Mouse (Mus musculus) gastrocnemius, postnatal 14 days (tissue): ENCODE data around the gene Rad51d. TPM values are rescaled to one million over a fixed set of nuclear protein-coding genes. Genes with fewer than 3 reads are reported as not detected.

Source experiments
- DNase-seq: peaks from one replicate; pipeline ENCODE4 v3.0.0; 2021; ENCODE audit warnings: mixed read lengths
- intact Hi-C: fragments of 180-260 bp; cut with DNase I; formaldehyde crosslinking; loops from one replicate; pipeline ENCODE4 v1.15.1; 2025; ENCODE audit warnings: low total_unique reads
- total RNA-seq, 2 experiments: library from RNA; stranded (reverse); gene quantifications; 2 replicates each; pipeline ENCODE4 v1.2.3; 2021

Rad51d gene
- total RNA-seq, 2 experiments from 2014 or later = 5.3 to 5.7 TPM

DNA sequence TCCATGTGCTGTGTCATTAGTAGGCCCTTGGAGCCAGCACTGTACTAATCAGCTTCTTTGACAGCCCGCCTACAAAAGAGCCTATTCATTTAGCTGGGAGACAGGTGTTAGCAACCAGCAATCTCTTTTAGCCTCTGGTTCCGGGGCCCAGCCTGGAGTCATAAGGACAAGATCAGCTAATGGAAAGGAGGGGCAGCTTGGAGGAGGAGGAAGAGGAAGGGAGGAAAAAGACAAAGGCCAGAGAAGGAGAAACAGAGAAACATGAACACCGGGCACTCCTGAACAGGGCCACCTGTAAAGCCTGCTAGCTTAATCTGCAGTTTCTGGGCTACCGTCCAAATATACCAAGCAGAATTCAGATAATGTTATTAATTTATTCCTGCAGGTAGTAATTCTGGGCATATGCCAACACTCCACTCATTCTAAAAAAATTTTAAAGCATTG, 26.9 kb downstream of the Rad51d start:
- no peak for DNase-seq
- intact Hi-C loops = no loop called here

- intact Hi-C loops = no loop called here
- no peak for DNase-seq
Measured at GRCm38 (mm10) chr11:82863059-82863458, 27.4 kb downstream of the Rad51d start.

DNA sequence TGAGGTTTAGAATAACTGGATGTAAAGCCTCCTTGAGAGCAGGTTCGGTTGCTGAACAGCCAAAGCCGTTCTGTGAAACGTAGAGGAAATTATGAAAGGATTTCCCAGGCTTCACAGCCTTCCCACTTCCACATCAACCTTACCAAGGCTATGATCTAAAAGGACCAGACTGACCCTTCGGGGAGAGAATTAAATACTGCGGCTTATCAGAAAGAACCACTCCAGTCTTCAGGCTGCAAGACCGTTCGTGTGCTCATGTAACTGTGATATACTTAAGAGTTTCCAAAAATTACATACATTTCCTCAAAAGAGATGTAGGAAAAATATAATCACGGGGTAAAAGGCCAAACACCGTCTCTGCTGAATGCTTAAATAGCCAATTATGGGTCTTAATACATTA, 27.8 kb downstream of the Rad51d start:
- no peak for DNase-seq

DNA sequence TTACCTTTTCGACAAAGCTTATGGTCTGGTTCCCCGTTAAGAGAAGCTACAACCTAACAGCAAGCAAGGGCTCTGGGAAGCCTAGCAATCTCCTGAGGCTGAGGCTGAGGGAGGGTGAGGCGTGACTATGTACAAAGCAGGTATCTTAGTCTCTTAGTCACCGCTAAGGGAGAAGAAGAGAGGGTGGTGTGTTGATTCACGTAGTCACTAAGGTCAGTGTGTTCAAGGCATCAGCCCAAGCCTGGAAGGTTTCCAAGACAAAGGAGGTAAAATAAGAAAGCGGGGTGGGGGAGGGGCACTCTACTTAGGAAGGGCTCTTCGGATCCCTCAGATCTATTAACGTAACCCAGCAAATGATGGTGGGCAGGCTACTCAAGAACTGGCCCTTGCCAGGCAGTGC, 28.9 kb downstream of the Rad51d start:
- no peak for DNase-seq
- intact Hi-C loops = no loop called here

More for the DNA sequence above, 27.8 kb downstream of the Rad51d start:
- intact Hi-C loops = no loop called here

- intact Hi-C loops = no loop called here
- no peak for DNase-seq
Measured at GRCm38 (mm10) chr11:82860759-82861158, 29.7 kb downstream of the Rad51d start.

DNA sequence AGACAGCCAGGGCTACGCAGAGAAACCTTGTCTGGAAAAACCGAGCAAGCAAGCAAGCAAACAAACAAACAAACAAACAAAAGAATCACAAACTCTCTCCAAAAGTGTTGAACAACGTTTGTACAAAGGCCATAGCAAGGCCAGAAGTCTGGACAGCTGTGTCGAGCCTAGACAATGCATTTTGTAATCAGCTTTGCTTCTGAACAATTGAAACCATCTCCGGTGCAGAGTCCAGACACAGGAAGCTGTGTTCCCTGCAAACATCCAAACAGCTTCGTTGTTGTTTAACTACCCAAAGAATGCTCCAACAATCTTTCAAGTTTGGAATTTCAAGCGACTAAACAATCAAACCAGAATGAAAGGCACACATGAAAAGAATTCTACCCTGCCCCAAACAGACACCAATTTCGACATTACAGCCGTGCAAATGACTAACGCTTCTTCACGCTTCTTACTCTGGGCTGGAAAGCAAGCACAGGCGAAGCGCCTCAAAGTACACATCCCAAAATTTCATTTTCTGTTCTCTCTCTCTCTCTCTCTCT, 33.0 kb downstream of the Rad51d start:
- intact Hi-C loops = no loop called here

GRCm38 (mm10) chr11:82856032-82856431, 34.4 kb downstream of the Rad51d start:
- intact Hi-C loops = no loop called here
- peak; percentile 19 for DNase-seq

More for the DNA sequence above, 33.0 kb downstream of the Rad51d start:
- DNase-seq = no peak

DNA sequence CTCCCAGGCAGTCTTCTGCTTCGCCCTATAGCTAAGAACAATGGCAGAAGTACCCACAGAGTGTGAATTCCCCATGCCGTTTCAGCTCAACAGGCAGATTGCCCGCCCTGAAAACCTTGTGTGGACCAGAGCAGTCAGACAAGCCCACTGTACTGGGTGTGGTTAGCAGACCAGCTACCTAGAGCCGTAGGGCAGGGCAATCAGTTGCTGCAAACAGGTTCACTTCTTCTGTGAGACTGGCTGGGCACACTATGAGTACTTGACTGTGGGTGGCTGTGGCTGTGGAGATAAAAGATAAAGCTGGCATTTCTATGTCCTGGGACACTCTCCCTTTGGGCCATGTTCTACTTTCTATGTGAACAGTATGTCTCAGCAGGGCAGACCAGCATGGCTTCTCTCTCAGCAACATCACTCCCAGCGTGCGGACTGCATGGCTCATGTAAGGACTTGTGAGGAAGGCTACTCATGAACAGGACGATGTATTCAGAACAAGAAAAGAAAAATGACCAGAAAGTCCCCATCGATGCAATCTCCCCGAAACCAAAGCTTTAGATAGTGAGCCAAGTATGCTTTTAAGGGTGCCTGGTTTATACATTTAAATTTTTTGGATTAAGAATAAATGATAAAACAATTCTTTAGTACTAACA, 35.0 kb downstream of the Rad51d start:
- no peak for DNase-seq
- intact Hi-C loops = no loop called here

DNA sequence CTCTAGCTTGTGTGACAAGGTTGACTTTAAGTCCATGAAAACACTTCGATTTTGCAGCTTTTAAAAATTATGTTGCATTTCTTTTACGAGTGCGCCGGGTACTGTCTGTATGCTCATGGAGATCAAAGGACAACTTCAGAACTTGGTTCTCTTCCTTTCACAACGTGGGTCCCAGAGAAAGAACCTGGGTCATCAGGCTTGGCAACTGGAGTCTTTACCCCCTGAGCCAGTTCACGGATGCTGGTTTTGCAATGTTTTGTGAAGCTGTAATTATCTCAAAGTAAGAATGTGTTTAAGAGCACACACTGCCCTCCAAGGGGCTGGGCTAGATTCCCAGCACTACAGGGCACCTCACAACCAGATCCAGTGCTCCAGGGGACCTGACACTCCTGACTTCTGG, 36.3 kb downstream of the Rad51d start:
- no peak for DNase-seq
- intact Hi-C loops = no loop called here

- no peak for DNase-seq
- intact Hi-C loops = no loop called here
Measured at GRCm38 (mm10) chr11:82852958-82853357, 37.5 kb downstream of the Rad51d start.

GRCm38 (mm10) chr11:82852540-82852939, 37.9 kb downstream of the Rad51d start:
- DNase-seq = no peak
- intact Hi-C loops = no loop called here

DNA sequence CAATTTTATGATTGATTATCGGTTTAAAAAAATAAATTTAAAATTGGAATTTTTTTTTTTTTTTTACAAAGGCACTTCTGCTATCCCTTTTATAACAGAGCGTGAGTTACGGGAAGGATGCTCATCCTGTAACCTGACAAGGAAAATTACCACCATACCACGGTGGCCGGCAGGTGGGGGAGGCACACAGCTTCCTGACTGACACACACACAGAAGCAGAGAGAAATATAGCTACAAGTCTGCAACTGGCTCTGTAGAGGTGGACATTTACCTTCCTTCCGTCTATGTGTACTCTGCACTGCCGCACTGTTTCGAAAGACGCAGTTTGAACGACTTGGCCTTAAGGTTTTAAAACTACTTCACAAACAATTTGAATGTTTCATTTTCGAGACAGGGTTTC, 38.3 kb downstream of the Rad51d start:
- DNase-seq = no peak
- intact Hi-C loops = no loop called here

- no peak for DNase-seq
- intact Hi-C loops = no loop called here
Measured at GRCm38 (mm10) chr11:82850259-82850658, 40.2 kb downstream of the Rad51d start.

GRCm38 (mm10) chr11:82847571-82848000, 42.8 kb downstream of the Rad51d start:
- no peak for DNase-seq
- intact Hi-C loops = no loop called here

DNA sequence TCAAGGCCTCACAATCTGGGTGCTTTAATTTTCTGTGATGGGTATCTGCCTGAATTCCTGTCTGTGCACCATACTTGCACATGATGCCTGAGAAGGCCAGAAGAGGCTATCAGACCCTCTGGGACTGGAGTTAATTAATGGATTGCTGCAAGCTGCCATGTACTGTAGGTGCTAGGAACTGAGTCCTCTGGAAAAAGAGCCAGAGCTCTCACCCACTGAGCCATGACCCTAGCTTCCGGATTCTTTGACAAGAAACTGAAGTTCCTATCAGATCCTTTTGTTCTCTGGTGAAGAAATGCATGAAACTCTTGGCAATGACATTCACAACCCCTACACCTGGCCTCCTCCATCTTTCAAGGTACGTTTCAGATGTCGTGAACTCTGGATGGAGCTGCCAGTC, 43.5 kb downstream of the Rad51d start:
- DNase-seq = no peak

DNA sequence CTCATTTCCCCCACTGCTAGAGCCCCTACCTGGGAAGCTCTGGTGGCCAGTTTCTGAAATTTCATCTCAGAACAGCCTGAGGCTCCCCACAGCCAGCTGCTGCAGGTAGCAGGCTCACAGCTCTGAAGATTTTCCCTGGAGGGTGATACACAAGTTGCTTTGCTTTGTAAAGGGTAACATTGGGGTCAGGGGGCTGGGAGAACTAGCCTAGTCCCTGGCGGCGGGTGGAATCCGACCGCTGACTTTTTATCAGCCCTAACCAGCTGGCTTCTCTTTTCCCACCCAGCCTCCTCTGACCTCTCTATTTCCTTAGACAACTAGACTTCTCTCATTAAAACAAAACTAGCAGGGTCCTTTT, 44.4 kb downstream of the Rad51d start:
- DNase-seq = no peak
- intact Hi-C loops = no loop called here

More for the DNA sequence above, 43.5 kb downstream of the Rad51d start:
- intact Hi-C loops = no loop called here

GRCm38 (mm10) chr11:82845415-82846078, 44.9 kb downstream of the Rad51d start:
- intact Hi-C loops = no loop called here
- DNase-seq = peak; percentile 75

GRCm38 (mm10) chr11:82844771-82845414, 45.5 kb downstream of the Rad51d start:
- no peak for DNase-seq
- intact Hi-C loops = no loop called here

DNA sequence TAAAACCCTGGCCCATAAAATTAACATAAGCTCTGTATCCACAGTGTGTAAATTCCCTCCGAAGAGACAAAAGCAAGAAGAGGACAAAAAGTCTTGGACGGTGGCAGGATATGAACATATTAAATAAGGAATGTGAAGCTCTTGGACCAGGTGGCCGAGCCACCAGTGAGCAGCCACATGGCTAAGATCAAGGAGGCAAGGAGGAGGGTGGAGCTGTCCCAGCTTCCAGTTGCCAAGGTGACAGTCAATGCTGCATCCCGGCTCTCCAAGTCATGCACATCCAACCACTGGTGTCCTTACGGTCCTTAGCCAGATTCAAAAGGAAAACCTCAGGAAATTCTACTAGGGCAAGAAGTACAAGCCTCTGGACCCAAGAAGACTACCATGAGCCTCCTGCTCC, 51.9 kb downstream of the Rad51d start:
- no peak for DNase-seq
- intact Hi-C loops = no loop called here

DNA sequence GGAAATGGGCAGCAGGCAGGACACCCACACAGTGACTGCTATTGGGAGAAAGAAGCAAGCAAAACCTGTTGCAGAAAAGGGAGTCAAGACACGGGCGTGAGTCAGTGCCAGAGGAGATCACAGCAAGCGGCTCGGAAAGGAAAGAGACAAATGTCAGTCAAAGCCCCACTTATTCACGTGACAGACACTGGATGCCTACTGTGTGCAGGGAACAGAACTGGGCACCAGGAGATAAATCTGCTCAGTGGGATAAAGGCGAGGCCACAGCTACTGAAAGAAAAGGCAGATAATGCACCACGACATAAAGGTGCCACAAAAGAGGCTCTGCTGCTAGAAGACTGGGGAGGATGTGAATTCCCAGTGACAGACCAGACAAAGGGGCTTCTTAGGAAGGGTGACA, 52.6 kb downstream of the Rad51d start:
- intact Hi-C loops = no loop called here
- no peak for DNase-seq

DNA sequence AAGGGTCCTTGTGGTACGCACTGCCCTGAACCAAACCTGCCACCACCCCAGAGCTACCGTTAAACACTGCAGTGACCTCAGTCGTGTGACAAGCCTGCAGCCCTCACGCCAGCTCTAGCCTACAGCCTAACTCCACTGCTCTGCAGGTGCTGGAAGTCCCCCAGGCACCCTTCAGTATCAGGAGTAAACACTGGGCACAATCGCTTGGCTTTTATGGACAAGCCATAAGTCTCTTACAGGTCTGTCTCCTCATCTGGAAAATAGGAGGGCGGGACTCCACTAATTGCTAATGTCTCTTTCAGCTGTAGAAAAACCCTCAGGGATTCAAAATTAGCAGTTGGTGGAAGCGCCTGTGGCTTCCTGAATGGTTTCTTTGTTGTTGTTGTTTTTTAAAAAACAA, 53.2 kb downstream of the Rad51d start:
- intact Hi-C loops = no loop called here
- DNase-seq = no peak
